Mouse (Mus musculus) MEL (cell line): ENCODE data around the gene Il10rb. TPM values are rescaled to one million over a fixed set of nuclear protein-coding genes. Genes with fewer than 3 reads are reported as not detected.

ENCODE experiments used
- DNase-seq: peaks from one replicate; pipeline ENCODE4 v3.0.0; 2011; ENCODE audit warnings: low read depth, low spot score
- H3K27ac ChIP-seq: 2 replicates; pipeline ENCODE4 v1.5.1; 2012; ENCODE audit warnings: low read depth, mild to moderate bottlenecking, control low read depth, low read length, moderate library complexity; ENCODE audit not compliant: control insufficient read depth
- H3K27me3 ChIP-seq, 2 experiments: fragments of 150-350 bp in 1 of 2; sonication (generic) in 1 of 2; 2 replicates each; pipeline ENCODE4 v1.6.1; 2012; ENCODE audit warnings: low read length in 2 of 2, mild to moderate bottlenecking in 2 of 2, improper control_type of control experiment in 1 of 2, moderate library complexity in 1 of 2; ENCODE audit not compliant: insufficient read depth in 2 of 2, control insufficient read depth in 1 of 2
- H3K36me3 ChIP-seq, 2 experiments: 2 replicates each; pipeline ENCODE4 v1.6.1; 2012 to 2014; ENCODE audit warnings: low read length in 2 of 2, improper control_type of control experiment in 1 of 2, inconsistent platforms in 1 of 2, mild to moderate bottlenecking in 1 of 2; ENCODE audit not compliant: insufficient read depth in 2 of 2, control insufficient read depth in 1 of 2
- H3K4me1 ChIP-seq, 2 experiments: fragments of 150-350 bp in 1 of 2; sonication (generic) in 1 of 2; 2 replicates each; pipeline ENCODE4 v1.6.1; 2012; ENCODE audit warnings: low read length in 2 of 2, improper control_type of control experiment in 1 of 2, mild to moderate bottlenecking in 1 of 2; ENCODE audit not compliant: insufficient read depth in 2 of 2, control insufficient read depth in 1 of 2
- H3K4me3 ChIP-seq, 2 experiments: fragments of 150-350 bp in 1 of 2; sonication (generic) in 1 of 2; 2 replicates each; pipeline ENCODE4 v1.5.1; 2012; ENCODE audit warnings: low read depth in 2 of 2, low read length in 2 of 2, mild to moderate bottlenecking in 2 of 2, moderate library complexity in 2 of 2, control low read depth in 1 of 2, improper control_type of control experiment in 1 of 2; ENCODE audit not compliant: control insufficient read depth in 1 of 2, insufficient read depth in 1 of 2
- H3K79me2 ChIP-seq: 2 replicates; pipeline ENCODE4 v1.6.1; 2012; ENCODE audit warnings: mild to moderate bottlenecking, low read length, moderate library complexity; ENCODE audit not compliant: control insufficient read depth, poor library complexity, insufficient read depth
- H3K9ac ChIP-seq: 2 replicates; pipeline ENCODE4 v1.6.1; 2012; ENCODE audit warnings: low read depth, mild to moderate bottlenecking, control low read depth, low read length, moderate library complexity; ENCODE audit not compliant: control insufficient read depth, poor library complexity, severe bottlenecking
- H3K9me3 ChIP-seq: fragments of 150-350 bp; sonication (generic); replicated peaks from 2 replicates; pipeline ENCODE4 v1.6.1; 2012; ENCODE audit warnings: mild to moderate bottlenecking, low read length, improper control_type of control experiment, moderate library complexity; ENCODE audit not compliant: insufficient read depth
- BHLHE40 ChIP-seq: IDR thresholded peaks from 2 replicates; pipeline ENCODE4 v1.6.1; 2012; ENCODE audit warnings: low read depth, mild to moderate bottlenecking, inconsistent platforms, low read length, improper control_type of control experiment, borderline replicate concordance
- CTCF ChIP-seq, 3 experiments: IDR thresholded peaks in 2 of 3; conservative IDR thresholded peaks in 1 of 3; 2 replicates each; pipeline ENCODE4 v1.5.1; 2011 to 2012; ENCODE audit warnings: low read length in 3 of 3, low read depth in 2 of 3, mild to moderate bottlenecking in 2 of 3, improper control_type of control experiment in 1 of 3, inconsistent platforms in 1 of 3, mixed read lengths in 1 of 3, moderate library complexity in 1 of 3; ENCODE audit not compliant: control insufficient read depth in 1 of 3, insufficient read depth in 1 of 3, poor library complexity in 1 of 3, severe bottlenecking in 1 of 3
- GABPA ChIP-seq: IDR thresholded peaks from 2 replicates; pipeline ENCODE4 v1.6.1; 2012; ENCODE audit warnings: low read depth, mild to moderate bottlenecking, inconsistent platforms, low read length, improper control_type of control experiment, moderate library complexity
- GATA1 ChIP-seq: IDR thresholded peaks from 2 replicates; pipeline ENCODE4 v1.6.1; 2011; ENCODE audit warnings: low read depth, low read length, improper control_type of control experiment
- HCFC1 ChIP-seq: IDR thresholded peaks from 2 replicates; pipeline ENCODE4 v1.6.1; 2012; ENCODE audit warnings: low read depth, mild to moderate bottlenecking, inconsistent platforms, low read length, improper control_type of control experiment, moderate library complexity
- JUND ChIP-seq: IDR thresholded peaks from 2 replicates; pipeline ENCODE4 v1.6.1; 2011; ENCODE audit warnings: low read depth, mild to moderate bottlenecking, improper control_type of control experiment, low read length
- MAX ChIP-seq: IDR thresholded peaks from 2 replicates; pipeline ENCODE4 v1.6.1; 2011; ENCODE audit warnings: low read length, improper control_type of control experiment
- MAZ ChIP-seq: IDR thresholded peaks from 2 replicates; pipeline ENCODE4 v1.6.1; 2012; ENCODE audit warnings: low read depth, mild to moderate bottlenecking, inconsistent platforms, low read length, improper control_type of control experiment
- MXI1 ChIP-seq: IDR thresholded peaks from 2 replicates; pipeline ENCODE4 v1.6.1; 2011; ENCODE audit warnings: mild to moderate bottlenecking, low read depth, low read length, improper control_type of control experiment
- NELFE ChIP-seq: IDR thresholded peaks from 2 replicates; pipeline ENCODE4 v1.6.1; 2011; ENCODE audit warnings: low read depth, low read length, improper control_type of control experiment
- POLR2A ChIP-seq, 2 experiments: IDR thresholded peaks; 2 replicates each; pipeline ENCODE4 v1.6.1; 2011 to 2012; ENCODE audit warnings: low read length in 2 of 2, mild to moderate bottlenecking in 2 of 2, control low read depth in 1 of 2, improper control_type of control experiment in 1 of 2, low read depth in 1 of 2, moderate library complexity in 1 of 2; ENCODE audit not compliant: control insufficient read depth in 1 of 2, insufficient read depth in 1 of 2, poor library complexity in 1 of 2
- POLR2AphosphoS2 ChIP-seq: IDR thresholded peaks from 2 replicates; pipeline ENCODE4 v1.6.1; 2011; ENCODE audit warnings: low read length, improper control_type of control experiment
- RAD21 ChIP-seq: IDR thresholded peaks from 2 replicates; pipeline ENCODE4 v1.6.1; 2011; ENCODE audit warnings: mild to moderate bottlenecking, low read depth, low read length, improper control_type of control experiment
- RCOR1 ChIP-seq: IDR thresholded peaks from 2 replicates; pipeline ENCODE4 v1.6.1; 2012; ENCODE audit warnings: low read depth, mild to moderate bottlenecking, inconsistent platforms, low read length, improper control_type of control experiment
- SIN3A ChIP-seq: IDR thresholded peaks from 2 replicates; pipeline ENCODE4 v1.6.1; 2012; ENCODE audit warnings: low read length, improper control_type of control experiment, inconsistent platforms
- SMC3 ChIP-seq: IDR thresholded peaks from 2 replicates; pipeline ENCODE4 v1.6.1; 2011; ENCODE audit warnings: low read depth, low read length, improper control_type of control experiment
- TAL1 ChIP-seq: IDR thresholded peaks from 2 replicates; pipeline ENCODE4 v1.6.1; 2012; ENCODE audit warnings: mild to moderate bottlenecking, inconsistent platforms, low read length, moderate library complexity, mixed read lengths
- TCF12 ChIP-seq: IDR thresholded peaks from 2 replicates; pipeline ENCODE4 v1.6.1; 2014; ENCODE audit warnings: low read depth, mild to moderate bottlenecking, inconsistent platforms, low read length, improper control_type of control experiment, moderate library complexity
- UBTF ChIP-seq: IDR thresholded peaks from 2 replicates; pipeline ENCODE4 v1.6.1; 2012; ENCODE audit warnings: low read depth, mild to moderate bottlenecking, inconsistent platforms, low read length, improper control_type of control experiment, moderate library complexity, borderline replicate concordance; ENCODE audit not compliant: insufficient read depth
- ZC3H11A ChIP-seq: IDR thresholded peaks from 2 replicates; pipeline ENCODE4 v1.6.1; 2012; ENCODE audit warnings: low read depth, mild to moderate bottlenecking, inconsistent platforms, low read length, improper control_type of control experiment
- ZMIZ1 ChIP-seq: IDR thresholded peaks from 2 replicates; pipeline ENCODE4 v1.6.1; 2012; ENCODE audit warnings: low read depth, mild to moderate bottlenecking, inconsistent platforms, low read length, improper control_type of control experiment, moderate library complexity
- polyA plus RNA-seq, 2 experiments: library from polyadenylated mRNA; stranded (reverse) in 1 of 2; unstranded in 1 of 2; fragments of >175 nt in 1 of 2; fragments of >200 nt in 1 of 2; gene quantifications; 2 replicates each; pipeline versions ENCODE4 v1.2.1 to v1.2.4; 2012; ENCODE audit warnings: low replicate concordance in 2 of 2, low read depth in 1 of 2; ENCODE audit not compliant: insufficient read length in 2 of 2, insufficient read depth in 1 of 2, missing spikeins in 1 of 2
- total RNA-seq: library from RNA; depleted of rRNA; stranded (reverse); fragments of 300-350 nt; gene quantifications from 2 replicates; pipeline ENCODE4 v1.2.3, GENCODE M21; 2012

The Il10rb gene
- total and polyA plus RNA-seq, 3 experiments: 4.7 to 14.6 TPM; not detected in 1

- TF ChIP-seq RAD21: peak; percentile 56
- TF ChIP-seq POLR2AphosphoS2: no peak
- no peak for TF ChIP-seq MAX
- TF ChIP-seq SMC3: peak; percentile 68
- no peak for TF ChIP-seq POLR2A (IDR thresholded peaks at IDR 0.05; ENCODE audit: control insufficient read depth in 1 of 2, insufficient read depth in 1 of 2, low read depth in 1 of 2, low read length in 2 of 2, poor library complexity in 1 of 2)
- no peak for TF ChIP-seq MAZ
- TF ChIP-seq JUND: no peak
- no peak for TF ChIP-seq GABPA
Observed at GRCm38 (mm10) chr16:91459841-91460370, 53.9 kb downstream of the Il10rb start (continued).

GRCm38 (mm10) chr16:91461066-91461638 is 55.2 kb downstream of the Il10rb start:
- no peaks in the 10 kb centered on the region for H3K27me3 ChIP-seq
- no peak for DNase-seq
- H3K36me3 ChIP-seq: peaks cover 0 to 6% of the 10 kb centered on the region in 2 experiments; a peak in 2 of 4 replicates
- H3K4me1 ChIP-seq: peaks cover 0 to 4% of the 10 kb centered on the region in 2 experiments; a peak in 3 of 4 replicates
- no peak overlapping the region for H3K4me3 ChIP-seq
- no peaks in the 10 kb centered on the region for H3K9me3 ChIP-seq
- no peak for TF ChIP-seq SMC3
- TF ChIP-seq TAL1: no peak
- no peak for TF ChIP-seq MAZ
- TF ChIP-seq GATA1: no peak
- no peak for TF ChIP-seq ZC3H11A
- TF ChIP-seq ZMIZ1: no peak
- no peak for TF ChIP-seq UBTF
- TF ChIP-seq BHLHE40: no peak
- TF ChIP-seq RCOR1: no peak
- no peak for TF ChIP-seq POLR2A (IDR thresholded peaks at IDR 0.05; ENCODE audit: control insufficient read depth in 1 of 2, insufficient read depth in 1 of 2, low read depth in 1 of 2, low read length in 2 of 2, poor library complexity in 1 of 2)
- no peak for TF ChIP-seq POLR2AphosphoS2
- TF ChIP-seq CTCF (IDR thresholded peaks at IDR 0.05 in 2 of 3, conservative IDR thresholded peaks at IDR 0.05 in 1 of 3; ENCODE audit: control insufficient read depth in 1 of 3, insufficient read depth in 1 of 3, low read depth in 2 of 3, low read length in 3 of 3, poor library complexity in 1 of 3, severe bottlenecking in 1 of 3): no peak
- TF ChIP-seq TCF12: no peak
- no peak for TF ChIP-seq SIN3A
- no peak for TF ChIP-seq MXI1
- no peak for TF ChIP-seq GABPA
- no peak for TF ChIP-seq JUND
- no peak overlapping the region for H3K9ac ChIP-seq
- no peaks in the 10 kb centered on the region; the same call in 1 of the 2 replicates for H3K79me2 ChIP-seq
- H3K27ac ChIP-seq: no peak overlapping the region

GRCm38 (mm10) chr16:91461773-91462181 is 55.8 kb downstream of the Il10rb start:
- H3K4me3 ChIP-seq: no peak overlapping the region
- TF ChIP-seq HCFC1 (no peak), POLR2AphosphoS2 (no peak), SIN3A (no peak), ZMIZ1 (no peak), NELFE (no peak)
- TF ChIP-seq, all 39 proteins: peak for 0
- Histone ChIP-seq H3K79me2 (no peaks in the 10 kb centered on the region; the same call in 1 of the 2 replicates), H3K27me3 (no peaks in the 10 kb centered on the region), H3K27ac (no peak overlapping the region), H3K9me3 (no peaks in the 10 kb centered on the region), H3K36me3 (peaks cover 0 to 6% of the 10 kb centered on the region in 2 experiments; a peak in 2 of 4 replicates), H3K9ac (no peak overlapping the region), H3K4me1 (peaks cover 0 to 4% of the 10 kb centered on the region in 2 experiments; a peak in 3 of 4 replicates)
- DNase-seq: no peak
